Mouse (Mus musculus) kidney, postnatal 0 days (tissue): ENCODE data around the gene Plekhg1. TPM values are rescaled to one million over a fixed set of nuclear protein-coding genes. Genes with fewer than 3 reads are reported as not detected.

Source experiments
- ATAC-seq: fragments of 200-750 bp; cut with Nextera tagmentation; replicated peaks from 2 replicates; pipeline ENCODE4 v1.8.0; 2017; ENCODE audit warnings: low read depth, moderate number of reproducible peaks, moderate TSS enrichment, moderate library complexity; ENCODE audit not compliant: low FRiP score
- DNase-seq: peaks from one replicate; pipeline ENCODE4 v3.0.0-alpha.2; 2016; ENCODE audit warnings: low spot score
- H3K27ac ChIP-seq: fragments of 300-500 bp; sonication (generic); 2 replicates; pipeline ENCODE4 v1.5.1; 2014; ENCODE audit warnings: mild to moderate bottlenecking
- H3K27me3 ChIP-seq: fragments of 300-500 bp; sonication (generic); 2 replicates; pipeline ENCODE4 v1.6.1; 2014; ENCODE audit warnings: low read length, mixed read lengths; ENCODE audit not compliant: insufficient read depth
- H3K36me3 ChIP-seq: fragments of 300-500 bp; sonication (generic); 2 replicates; pipeline ENCODE4 v1.6.1; 2014; ENCODE audit warnings: low read length, mixed read lengths; ENCODE audit not compliant: insufficient read depth
- H3K4me1 ChIP-seq: fragments of 300-500 bp; sonication (generic); replicated peaks from 2 replicates; pipeline ENCODE4 v1.6.1; 2014; ENCODE audit warnings: antibody characterized with exemption, low read length, mixed read lengths; ENCODE audit not compliant: insufficient read depth
- H3K4me2 ChIP-seq: fragments of 300-500 bp; sonication (generic); 2 replicates; pipeline ENCODE4 v1.6.1; 2014; ENCODE audit warnings: mild to moderate bottlenecking, low read length, moderate library complexity, mixed read lengths
- H3K4me3 ChIP-seq: fragments of 300-500 bp; sonication (generic); replicated peaks from 2 replicates; pipeline ENCODE4 v1.5.1; 2014; ENCODE audit warnings: low read depth, low read length
- H3K9ac ChIP-seq: fragments of 300-500 bp; sonication (generic); 2 replicates; pipeline ENCODE4 v1.6.1; 2014; ENCODE audit warnings: low read depth, low read length
- H3K9me3 ChIP-seq: fragments of 300-500 bp; sonication (generic); replicated peaks from 2 replicates; pipeline ENCODE4 v1.6.1; 2016; ENCODE audit warnings: low read length, inconsistent platforms, mixed read lengths
- CTCF ChIP-seq: IDR thresholded peaks from 2 replicates; pipeline ENCODE4 v1.5.1; 2016; ENCODE audit warnings: antibody characterized with exemption, low read depth, mild to moderate bottlenecking, moderate library complexity
- WGBS: fragments of 180-500 bp; shearing (Covaris S2); extraction: QIAGEN DNeasy Blood & Tissue Kit; methylation state at CpG from one replicate; pipeline ENCODE4 v1.1.7; 2014; 5-methylcytosine and 5-hydroxymethylcytosine counted together
- polyA plus RNA-seq: library from polyadenylated mRNA; unstranded; fragments of >200 nt; fragmentation: Nextera tagmentation; extraction: Ambion mirVana; gene quantifications from 2 replicates; pipeline ENCODE4 v1.2.1, GENCODE M21; 2015

Plekhg1 gene
- polyA plus RNA-seq, 1 experiment from 2014 or later: 8.9 TPM

- DNase-seq (peak; percentile 27), ATAC-seq (no peak)
- 29% methylated on average over 3 of the region's 3 CpGs for WGBS
- Histone ChIP-seq H3K9ac (no peak overlapping the region), H3K4me2 (no peak overlapping the region), H3K4me3 (no peak overlapping the region), H3K27me3 (no peaks in the 10 kb centered on the region), H3K9me3 (no peaks in the 10 kb centered on the region), H3K36me3 (peaks cover 9% of the 10 kb centered on the region), H3K27ac (no peak overlapping the region), H3K4me1 (0 out of 2 replicates have a peak, but pooled peaks cover 3% of the 10 kb centered on the region)
- TF ChIP-seq CTCF: no peak
Observed at GRCm38 (mm10) chr10:3969026-3969425, 228.9 kb downstream of the Plekhg1 start.

- H3K36me3 ChIP-seq: no peaks in the 10 kb centered on the region
- no peaks in the 10 kb centered on the region for H3K27me3 ChIP-seq
- no peaks in the 10 kb centered on the region for H3K9me3 ChIP-seq
- no peak for TF ChIP-seq CTCF
- peak overlapping the region; percentile 87 for H3K4me2 ChIP-seq
- ATAC-seq (no peak), DNase-seq (no peak)
- no peak overlapping the region for H3K4me3 ChIP-seq
- H3K9ac ChIP-seq: no peak overlapping the region
- H3K4me1 ChIP-seq: peaks cover 9% of the 10 kb centered on the region
- H3K27ac ChIP-seq: peak overlapping the region; percentile 93; the same call in 1 of the 2 replicates
- 84% methylated on average over 9 of the region's 9 CpGs for WGBS
Observed at GRCm38 (mm10) chr10:3972237-3972636, 232.1 kb downstream of the Plekhg1 start.

GRCm38 (mm10) chr10:3972981-3973588 is 232.9 kb downstream of the Plekhg1 start, which contains the start of gene Mthfd1l:
Mthfd1l (plus strand) TSS chr10:3973118.
- H3K4me2 ChIP-seq: peak within 1 kb of the TSS; percentile 87
- TF ChIP-seq CTCF: peak; percentile 80
- H3K9me3 ChIP-seq: no peaks in the 10 kb centered on the region
- peak within 1 kb of the TSS; percentile 55 for H3K4me3 ChIP-seq
- peak within 1 kb of the TSS; percentile 93 for H3K27ac ChIP-seq
- under 1% methylated on average over 40 of the region's 40 CpGs for WGBS
- ATAC-seq: peak; percentile 71
- H3K9ac ChIP-seq: peak within 1 kb of the TSS; percentile 71
- DNase-seq: peak; percentile 94
- H3K27me3 ChIP-seq: no peaks in the 10 kb centered on the region
- H3K36me3 ChIP-seq: no peaks in the 10 kb centered on the region
- peaks cover 9% of the 10 kb centered on the region for H3K4me1 ChIP-seq

- H3K9ac ChIP-seq: peak overlapping the region; percentile 71
- ATAC-seq (peak; percentile 89), DNase-seq (peak; percentile 97)
- 0% methylated on average over 31 of the region's 39 CpGs for WGBS
- peaks cover 9% of the 10 kb centered on the region for H3K4me1 ChIP-seq
- H3K36me3 ChIP-seq: no peaks in the 10 kb centered on the region
- H3K9me3 ChIP-seq: no peaks in the 10 kb centered on the region
- no peaks in the 10 kb centered on the region for H3K27me3 ChIP-seq
- H3K4me3 ChIP-seq: peak overlapping the region; percentile 55
- no peak for TF ChIP-seq CTCF
- peak overlapping the region; percentile 87 for H3K4me2 ChIP-seq
- H3K27ac ChIP-seq: peak overlapping the region; percentile 93
Observed at GRCm38 (mm10) chr10:3973589-3974070, 233.5 kb downstream of the Plekhg1 start.

- Histone ChIP-seq H3K4me2 (peak overlapping the region; percentile 87; the same call in 1 of the 2 replicates), H3K27me3 (no peaks in the 10 kb centered on the region), H3K4me3 (no peak overlapping the region), H3K4me1 (peaks cover 9% of the 10 kb centered on the region), H3K9ac (no peak overlapping the region), H3K9me3 (no peaks in the 10 kb centered on the region), H3K36me3 (no peaks in the 10 kb centered on the region), H3K27ac (no peak overlapping the region)
- no peak for ATAC-seq
- no peak for DNase-seq
- whole genome bisulfite sequencing: 74% methylated on average over 3 of the region's 3 CpGs
- TF ChIP-seq CTCF: no peak
Observed at GRCm38 (mm10) chr10:3974380-3974779, 234.2 kb downstream of the Plekhg1 start.

- no peaks in the 10 kb centered on the region for H3K27me3 ChIP-seq
- H3K36me3 ChIP-seq: 0 out of 2 replicates have a peak, but pooled peaks cover 10% of the 10 kb centered on the region
- H3K9ac ChIP-seq: no peak overlapping the region
- WGBS: 38% methylated on average over 6 of the region's 6 CpGs
- H3K27ac ChIP-seq: no peak overlapping the region
- DNase-seq: peak; percentile 48
- ATAC-seq: no peak
- no peaks in the 10 kb centered on the region for H3K9me3 ChIP-seq
- H3K4me2 ChIP-seq: no peak overlapping the region
- H3K4me1 ChIP-seq: peaks cover 9% of the 10 kb centered on the region
- no peak overlapping the region for H3K4me3 ChIP-seq
- TF ChIP-seq CTCF: no peak
Observed at GRCm38 (mm10) chr10:3975898-3976622, 235.9 kb downstream of the Plekhg1 start.
